Mouse (Mus musculus) adrenal gland, adult 18-20 months (tissue): Measurements from ENCODE around the gene Fubp3. TPM values are rescaled to one million over a fixed set of nuclear protein-coding genes. Genes with fewer than 3 reads are reported as not detected.
"Not testable (repeated sequence)": the region's sequence is repeated elsewhere in the genome, so short reads cannot be mapped to it uniquely, and the experiment has no call there.

Experiments
- DNase-seq, 2 experiments: peaks; one replicate each; pipeline ENCODE4 v3.0.0; 2021 to 2022; ENCODE audit warnings: low spot score in 2 of 2
- long read RNA-seq, 2 experiments: library from polyadenylated mRNA; stranded (forward); transcript quantifications; one replicate each; pipeline ENCODE4 v2.0.0; 2021
- total RNA-seq, 2 experiments: library from RNA; stranded (reverse); gene quantifications; 1 replicate in 1 of 2; 2 replicates in 1 of 2; pipeline ENCODE4 v1.2.3; 2021

The Fubp3 gene
- 10 to 100 TPM; 37.2 to 46.5 TPM for total RNA-seq
- long read RNA-seq, experiment 1, transcript Fubp3-201 (18 exons, 3,648 nt) = minor isoform, 6 of 46 reads
- long read RNA-seq, experiment 1, transcript Fubp3-202 (19 exons, 3,268 nt) = major isoform, 15 of 46 reads
- long read RNA-seq, experiment 1, partial matches to known transcripts = 10 of 46 reads
- long read RNA-seq, experiment 1, other reads (novel, unspliced or antisense) = 14 of 46 reads
- long read RNA-seq, experiment 2, transcript Fubp3-202 (19 exons, 3,268 nt) = major isoform, 17 of 67 reads
- long read RNA-seq, experiment 2, transcript Fubp3-201 (18 exons, 3,648 nt) = minor isoform, 7 of 67 reads
- long read RNA-seq, experiment 2, partial matches to known transcripts = 27 of 67 reads
- long read RNA-seq, experiment 2, other reads (novel, unspliced or antisense) = 13 of 67 reads

- DNase-seq = peak; percentile 88 to 91
These were observed at the start of gene Fubp3 for GRCm38 (mm10) chr2:31572051-31572914. TSS of gene Fubp3 (plus strand) at chr2:31572651.

- peak in 1 of 2 experiments; percentile 32 for DNase-seq
These were observed 47.8 kb upstream of the Fubp3 start for GRCm38 (mm10) chr2:31524641-31525040.

DNA sequence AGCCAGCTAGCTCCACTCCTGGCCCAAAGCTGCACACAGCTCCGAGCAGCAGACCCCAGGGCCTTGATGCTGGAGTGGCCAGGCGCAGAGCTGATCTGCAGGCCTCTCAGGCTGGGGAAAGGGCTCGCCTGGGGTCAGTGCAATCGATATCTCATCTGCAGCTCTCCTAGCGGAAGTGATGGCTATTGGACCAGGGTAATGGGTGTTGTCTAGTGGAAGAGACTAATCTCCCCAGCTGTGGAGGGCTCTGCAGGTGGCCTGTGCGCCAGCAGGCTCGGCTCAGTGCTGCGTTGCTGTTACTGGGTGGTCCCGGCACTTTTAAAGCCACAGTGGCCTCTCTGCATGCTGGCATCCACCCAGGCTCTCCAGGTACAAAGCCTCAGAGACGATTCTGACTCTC is 46.7 kb upstream of the Fubp3 start:
- no peak for DNase-seq

GRCm38 (mm10) chr2:31530201-31530600 is 42.2 kb upstream of the Fubp3 start:
- no peak for DNase-seq

- no peak for DNase-seq
These were observed 35.4 kb upstream of the Fubp3 start for GRCm38 (mm10) chr2:31537054-31537453.

- no peak for DNase-seq
These were observed 33.7 kb upstream of the Fubp3 start for GRCm38 (mm10) chr2:31538745-31539144.

DNA sequence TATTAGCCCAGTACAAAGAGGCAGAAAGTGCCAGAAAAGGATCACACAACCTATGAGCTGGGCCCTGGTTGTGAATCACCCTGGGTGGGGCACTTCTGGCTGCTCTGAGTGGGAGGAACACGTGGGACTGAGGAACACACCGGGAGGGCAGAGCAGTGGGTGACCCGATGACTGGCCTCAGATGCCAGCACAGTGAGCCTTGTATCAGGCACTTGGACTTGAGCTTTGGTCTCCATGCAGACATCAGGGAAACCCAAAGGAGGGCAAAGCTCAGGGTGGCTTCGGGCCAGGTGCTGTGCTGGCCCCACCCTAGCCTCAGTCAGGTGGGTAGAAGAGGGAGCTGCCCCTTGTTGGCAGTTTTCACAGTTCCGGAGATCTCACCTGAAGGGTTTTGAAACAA is 30.9 kb upstream of the Fubp3 start:
- DNase-seq = no peak

DNA sequence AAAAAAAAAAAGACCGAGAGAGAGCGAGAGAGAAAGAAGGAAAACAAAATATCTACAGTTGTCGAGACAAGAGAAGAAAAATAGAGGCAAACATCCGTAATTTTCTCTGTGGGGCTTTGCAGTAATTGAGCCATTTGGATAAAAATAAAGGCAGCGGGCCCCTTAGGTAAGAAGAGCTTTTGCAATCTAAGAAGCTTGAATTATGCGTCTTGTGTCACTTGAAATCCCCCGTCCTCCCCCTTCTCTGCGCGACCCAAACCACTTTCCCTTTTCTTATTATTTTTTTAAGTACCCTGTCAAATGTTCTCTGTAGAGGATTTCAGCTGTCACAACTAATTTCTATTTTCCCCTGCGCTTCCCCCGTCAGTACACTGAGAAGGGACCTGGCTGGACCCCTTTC is 24.7 kb upstream of the Fubp3 start:
- no peak for DNase-seq

DNA sequence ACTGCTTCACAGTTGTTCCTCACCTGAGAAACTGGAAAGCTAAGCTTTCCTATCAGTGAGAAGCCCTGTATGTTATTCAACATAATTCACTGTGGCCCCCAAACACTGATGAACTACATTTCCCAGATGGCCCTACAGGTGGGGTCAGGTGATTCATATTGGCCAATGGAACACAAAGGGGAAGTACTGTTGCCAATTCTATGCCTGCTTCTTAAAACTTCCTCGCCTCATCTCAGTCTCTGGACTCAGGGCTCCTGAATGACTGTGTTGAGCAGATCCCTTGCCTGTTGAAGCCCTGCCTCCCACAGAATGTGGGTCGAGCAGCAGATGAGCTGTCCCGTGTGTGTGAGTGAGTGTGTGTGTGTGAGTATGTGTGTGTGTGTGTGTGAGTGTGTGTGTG is 21.9 kb upstream of the Fubp3 start:
- DNase-seq = no peak

- not testable (repeated sequence) for DNase-seq
These were observed 21.1 kb upstream of the Fubp3 start for GRCm38 (mm10) chr2:31551351-31551750.

DNA sequence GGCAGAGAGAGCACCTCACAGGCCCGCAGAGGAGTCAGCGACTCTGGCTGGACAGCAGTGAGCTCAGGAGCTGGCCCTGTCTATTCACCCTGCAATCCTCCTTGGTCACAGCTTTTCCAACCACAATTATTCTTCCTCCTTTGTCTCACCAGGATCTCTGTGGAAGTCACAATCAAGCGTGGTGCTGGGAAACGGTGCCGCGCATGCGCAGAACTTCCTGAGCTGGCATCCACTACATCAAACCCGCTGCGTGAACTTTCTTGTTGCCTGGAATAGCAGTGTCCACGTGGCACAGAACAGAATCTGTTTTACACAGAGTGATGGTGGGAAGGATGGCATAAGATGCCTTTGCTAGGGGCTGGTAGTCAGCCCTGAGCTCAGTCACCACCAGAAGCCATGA is 20.5 kb upstream of the Fubp3 start:
- DNase-seq = no peak

GRCm38 (mm10) chr2:31554619-31555018 is 17.8 kb upstream of the Fubp3 start:
- DNase-seq = no peak

DNA sequence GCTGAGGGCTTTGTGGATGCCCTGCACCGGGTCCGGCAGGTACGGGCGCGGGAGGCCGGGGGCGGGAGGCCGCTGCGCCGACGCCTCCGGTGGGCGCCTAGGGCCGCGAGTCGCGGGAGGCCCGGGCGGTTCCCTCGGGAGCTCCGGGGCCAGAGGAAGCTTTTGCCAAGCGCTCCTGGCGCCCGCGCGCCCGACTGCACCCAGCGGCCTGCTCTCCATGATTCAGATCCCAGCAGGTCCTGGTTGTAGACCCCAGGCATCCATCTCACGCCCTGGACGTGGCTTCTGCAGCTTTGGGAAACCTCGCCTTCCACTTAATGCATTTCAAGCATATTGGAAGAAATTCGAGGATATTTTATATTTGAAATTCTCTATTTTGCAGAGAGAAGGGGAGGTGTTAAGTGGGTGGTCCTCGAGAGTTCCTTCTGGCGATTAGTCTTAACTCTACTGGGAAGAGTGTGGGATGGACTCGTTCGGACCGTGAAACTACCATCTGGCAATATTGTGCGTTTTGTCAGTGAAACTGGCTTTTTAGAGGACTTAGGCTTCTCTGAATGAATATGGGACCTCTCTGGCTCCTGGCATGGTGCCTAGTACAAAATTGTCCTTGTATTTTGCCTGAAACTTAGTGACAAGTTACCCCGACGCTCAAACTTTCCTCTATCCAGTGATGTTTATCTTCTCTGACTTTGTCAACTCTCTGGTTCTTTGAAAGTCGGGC is 624 bp downstream of the Fubp3 start:
- DNase-seq = peak in 1 of 2 experiments; percentile 12

DNA sequence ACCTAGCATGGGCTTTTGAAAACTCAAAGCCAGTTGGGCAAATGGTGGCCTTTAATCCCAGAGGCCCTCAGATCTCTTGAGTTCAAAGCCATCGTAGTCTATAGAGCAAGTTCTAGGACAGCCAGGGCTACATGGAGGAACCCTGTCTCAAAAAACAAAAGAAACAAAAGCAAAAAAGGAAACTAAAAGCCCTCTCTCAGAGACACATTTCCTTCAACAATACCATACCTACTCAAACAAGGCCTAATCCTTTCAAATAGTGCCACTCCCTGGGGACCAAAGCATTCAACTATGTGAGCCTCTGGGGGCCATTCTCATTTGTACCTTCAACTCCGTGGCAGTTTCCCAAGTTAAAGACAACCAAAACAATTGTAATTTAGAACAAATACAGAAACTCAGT is 9.2 kb downstream of the Fubp3 start:
- no peak for DNase-seq

- DNase-seq = no peak
These were observed 19.5 kb downstream of the Fubp3 start for GRCm38 (mm10) chr2:31591799-31592484.

DNA sequence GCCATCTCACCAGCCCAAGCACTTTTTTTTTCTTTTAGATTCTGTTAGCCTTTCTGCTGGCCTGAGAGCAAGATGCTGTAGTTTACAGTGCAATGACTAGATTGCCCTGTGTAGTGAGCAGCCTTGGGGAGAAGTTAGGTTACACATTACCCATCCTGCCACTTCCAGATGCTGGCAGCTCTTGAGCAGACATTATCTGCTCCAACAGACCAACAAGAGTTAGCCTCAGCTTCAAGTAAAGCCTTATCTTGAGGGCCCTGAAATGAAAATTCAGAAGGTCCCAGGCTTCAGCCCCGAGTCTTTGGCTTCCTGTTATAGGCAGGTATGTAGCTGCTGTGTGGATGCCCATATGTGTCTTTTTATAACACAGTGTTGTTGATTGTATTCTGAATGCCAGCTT is 35.1 kb downstream of the Fubp3 start:
- no peak for DNase-seq

GRCm38 (mm10) chr2:31609859-31610261 is 37.4 kb downstream of the Fubp3 start:
- DNase-seq = no peak

- no peak for DNase-seq
These were observed 38.5 kb downstream of the Fubp3 start for GRCm38 (mm10) chr2:31610922-31611321.

DNA sequence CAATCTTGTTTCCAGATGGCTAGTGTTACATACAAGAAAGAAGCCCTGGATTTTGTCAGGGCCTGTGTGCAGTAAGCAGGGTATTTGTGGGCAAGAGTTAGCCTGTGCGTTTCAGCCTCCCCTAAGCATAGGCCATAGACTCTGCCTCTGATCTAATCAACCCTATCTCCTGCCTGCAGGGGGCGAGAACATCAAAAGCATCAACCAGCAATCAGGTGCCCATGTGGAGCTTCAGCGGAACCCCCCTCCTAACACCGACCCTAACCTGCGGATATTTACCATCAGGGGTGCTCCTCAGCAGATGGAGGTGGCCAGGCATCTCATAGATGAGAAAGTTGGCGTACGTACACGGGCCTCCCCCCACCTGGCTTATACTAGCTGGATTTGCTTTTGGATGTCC is 38.9 kb downstream of the Fubp3 start:
- DNase-seq = no peak

GRCm38 (mm10) chr2:31612627-31613026 is 40.2 kb downstream of the Fubp3 start:
- no peak for DNase-seq

- DNase-seq = no peak
These were observed 41.3 kb downstream of the Fubp3 start for GRCm38 (mm10) chr2:31613781-31614180.
